Mouse (Mus musculus) midbrain, postnatal 0 days (tissue): ENCODE results near the gene Gm973. TPM values are rescaled to one million over a fixed set of nuclear protein-coding genes. Genes with fewer than 3 reads are reported as not detected.
A peak's percentile ranks its signal among the peaks of the same experiment; 100 is the strongest.

Experiments
- ATAC-seq: fragments of 200-750 bp; cut with Nextera tagmentation; 2 replicates; pipeline ENCODE4 v1.8.0; 2017; ENCODE audit warnings: moderate number of reproducible peaks, mild to moderate bottlenecking, moderate TSS enrichment, moderate library complexity; ENCODE audit not compliant: low FRiP score
- DNase-seq: peaks from one replicate; pipeline ENCODE4 v3.0.0-alpha.2; 2015; ENCODE audit warnings: low spot score
- H3K27ac ChIP-seq: fragments of 300-500 bp; sonication (generic); 2 replicates; pipeline ENCODE4 v1.5.1; 2014; ENCODE audit warnings: low read depth, mild to moderate bottlenecking, low read length, mixed read lengths
- H3K27me3 ChIP-seq: fragments of 300-500 bp; sonication (generic); 2 replicates; pipeline ENCODE4 v1.6.1; 2014; ENCODE audit warnings: low read length, control low read depth, mixed read lengths; ENCODE audit not compliant: insufficient read depth
- H3K36me3 ChIP-seq: fragments of 300-500 bp; sonication (generic); 2 replicates; pipeline ENCODE4 v1.6.1; 2014; ENCODE audit warnings: low read length, control low read depth, mixed read lengths; ENCODE audit not compliant: insufficient read depth
- H3K4me1 ChIP-seq: fragments of 300-500 bp; sonication (generic); 2 replicates; pipeline ENCODE4 v1.6.1; 2014; ENCODE audit warnings: mild to moderate bottlenecking, control low read depth, antibody characterized with exemption, low read length, mixed read lengths; ENCODE audit not compliant: insufficient read depth
- H3K4me2 ChIP-seq: fragments of 300-500 bp; sonication (generic); 2 replicates; pipeline ENCODE4 v1.6.1; 2014; ENCODE audit warnings: low read depth, mild to moderate bottlenecking, low read length, mixed read lengths; ENCODE audit not compliant: poor library complexity, severe bottlenecking
- H3K4me3 ChIP-seq: fragments of 300-500 bp; sonication (generic); 2 replicates; pipeline ENCODE4 v1.5.1; 2014; ENCODE audit warnings: low read depth, mild to moderate bottlenecking, low read length, moderate library complexity
- H3K9ac ChIP-seq: fragments of 300-500 bp; sonication (generic); replicated peaks from 2 replicates; pipeline ENCODE4 v1.6.1; 2014; ENCODE audit warnings: mild to moderate bottlenecking, low read length, moderate library complexity, mixed read lengths; ENCODE audit not compliant: poor library complexity, severe bottlenecking
- H3K9me3 ChIP-seq: fragments of 300-500 bp; sonication (generic); 2 replicates; pipeline ENCODE4 v1.6.1; 2016; ENCODE audit warnings: low read length, control low read depth
- CTCF ChIP-seq: IDR thresholded peaks from 2 replicates; pipeline ENCODE4 v1.5.1; 2016; ENCODE audit warnings: antibody characterized with exemption, mild to moderate bottlenecking
- WGBS: fragments of 180-500 bp; shearing (Covaris S2); extraction: QIAGEN DNeasy Blood & Tissue Kit; methylation state at CpG from one replicate; pipeline ENCODE4 v1.1.7; 2014; 5-methylcytosine and 5-hydroxymethylcytosine counted together
- polyA plus RNA-seq: library from polyadenylated mRNA; unstranded; fragments of >200 nt; fragmentation: Nextera tagmentation; extraction: Ambion mirVana; gene quantifications from 2 replicates; pipeline ENCODE4 v1.2.1, GENCODE M21; 2015
- total RNA-seq: library from RNA; depleted of rRNA; stranded (reverse); fragments of >200 nt; gene quantifications from 2 replicates; pipeline ENCODE4 v1.2.3, GENCODE M21; 2014

Gm973 gene
- total and polyA plus RNA-seq, 2 experiments from 2014 or later, result 7.5 to 15.0 TPM

- under 1% methylated on average over 58 of the region's 88 CpGs for WGBS
- TF ChIP-seq CTCF, result no peak
- peak overlapping the region; percentile 96 for H3K4me2 ChIP-seq
- H3K27me3 ChIP-seq, result peaks cover 13% of the 10 kb centered on the region
- H3K9me3 ChIP-seq, result no peaks in the 10 kb centered on the region
- H3K36me3 ChIP-seq, result no peaks in the 10 kb centered on the region
- ATAC-seq, result 0 out of 2 replicates have a peak, but pooled peaks have one; percentile 9
- peak overlapping the region; percentile 55 for H3K4me3 ChIP-seq
- H3K27ac ChIP-seq, result peak overlapping the region; percentile 47; the same call in 1 of the 2 replicates
- H3K9ac ChIP-seq, result peak overlapping the region; percentile 63
- no peak for DNase-seq
- H3K4me1 ChIP-seq, result peaks cover 13% of the 10 kb centered on the region
Measured at GRCm38 (mm10) chr1:59482696-59483520, 33.2 kb upstream of the Gm973 start.

- H3K27me3 ChIP-seq, result peaks cover 13% of the 10 kb centered on the region
- peak overlapping the region; percentile 96 for H3K4me2 ChIP-seq
- H3K9ac ChIP-seq, result peak overlapping the region; percentile 63
- TF ChIP-seq CTCF, result peak; percentile 86
- peak overlapping the region; percentile 55 for H3K4me3 ChIP-seq
- DNase-seq (peak; percentile 91), ATAC-seq (peak; percentile 61)
- no peaks in the 10 kb centered on the region for H3K9me3 ChIP-seq
- H3K36me3 ChIP-seq, result no peaks in the 10 kb centered on the region
- 0 out of 2 replicates have a peak overlapping the region, but pooled peaks have one; percentile 12 for H3K27ac ChIP-seq
- peaks cover 13% of the 10 kb centered on the region for H3K4me1 ChIP-seq
- 2% methylated on average over 41 of the region's 46 CpGs for WGBS
Measured at GRCm38 (mm10) chr1:59483521-59484245, 32.4 kb upstream of the Gm973 start.

- ATAC-seq (0 out of 2 replicates have a peak, but pooled peaks have one; percentile 1), DNase-seq (no peak)
- Histone ChIP-seq H3K4me2 (peak overlapping the region; percentile 96), H3K27ac (peak overlapping the region; percentile 32; the same call in 1 of the 2 replicates), H3K4me3 (peak overlapping the region; percentile 55), H3K9me3 (no peaks in the 10 kb centered on the region), H3K4me1 (peaks cover 13% of the 10 kb centered on the region), H3K27me3 (peaks cover 13% of the 10 kb centered on the region), H3K9ac (no peak overlapping the region), H3K36me3 (no peaks in the 10 kb centered on the region)
- WGBS, result 20% methylated on average over 21 of the region's 21 CpGs
- no peak for TF ChIP-seq CTCF
Measured at GRCm38 (mm10) chr1:59484314-59484713, 31.8 kb upstream of the Gm973 start.

GRCm38 (mm10) chr1:59484791-59485785, 31.0 kb upstream of the Gm973 start:
- H3K4me3 ChIP-seq, result peak overlapping the region; percentile 55
- H3K4me2 ChIP-seq, result peak overlapping the region; percentile 96
- no peaks in the 10 kb centered on the region for H3K9me3 ChIP-seq
- ATAC-seq (no peak), DNase-seq (peak; percentile 52)
- H3K27ac ChIP-seq, result peak overlapping the region; percentile 34; the same call in 1 of the 2 replicates
- no peak overlapping the region; the same call in 1 of the 2 replicates for H3K9ac ChIP-seq
- peaks cover 13% of the 10 kb centered on the region for H3K4me1 ChIP-seq
- no peaks in the 10 kb centered on the region for H3K36me3 ChIP-seq
- TF ChIP-seq CTCF, result no peak
- WGBS, result 23% methylated on average over 16 of the region's 16 CpGs
- H3K27me3 ChIP-seq, result peaks cover 13% of the 10 kb centered on the region

GRCm38 (mm10) chr1:59485803-59486202, 30.3 kb upstream of the Gm973 start:
- peak overlapping the region; percentile 96 for H3K4me2 ChIP-seq
- DNase-seq (no peak), ATAC-seq (no peak)
- H3K27me3 ChIP-seq, result peaks cover 13% of the 10 kb centered on the region
- H3K27ac ChIP-seq, result no peak overlapping the region
- H3K9ac ChIP-seq, result no peak overlapping the region
- H3K4me3 ChIP-seq, result peak overlapping the region; percentile 15; the same call in 1 of the 2 replicates
- no peaks in the 10 kb centered on the region for H3K36me3 ChIP-seq
- 56% methylated on average over 4 of the region's 4 CpGs for WGBS
- peaks cover 13% of the 10 kb centered on the region for H3K4me1 ChIP-seq
- no peak for TF ChIP-seq CTCF
- H3K9me3 ChIP-seq, result no peaks in the 10 kb centered on the region
